29 mouse cellular contexts compared by ENCODE assay signal in genomic region chr17:80925554-80925953, GRCm38 (mm10). TPM values are rescaled to one million over a fixed set of nuclear protein-coding genes. Genes with fewer than 3 reads are reported as not detected.
"Had no signal": no experiment of that assay in that cellular context is flagged by ENCODE, and none has a peak within 500 bp of the region (broad histone marks: within the 10 kb centered on the region; RNA-seq: fewer than 3 reads in every experiment).

No protein-coding gene starts in this region.

- H3K27me3 ChIP-seq: embryonic facial prominence, embryonic 12.5 days; embryonic facial prominence, embryonic 13.5 days; embryonic facial prominence, embryonic 15.5 days; forebrain, embryonic 12.5 days; forebrain, embryonic 13.5 days; forebrain, embryonic 15.5 days had no signal

- H3K36me3 ChIP-seq: embryonic facial prominence, embryonic 10.5 days; embryonic facial prominence, embryonic 12.5 days; embryonic facial prominence, embryonic 13.5 days; embryonic facial prominence, embryonic 15.5 days; forebrain, embryonic 10.5 days; forebrain, embryonic 12.5 days; forebrain, embryonic 15.5 days had no signal

- H3K4me2 ChIP-seq: embryonic facial prominence, embryonic 12.5 days; embryonic facial prominence, embryonic 13.5 days; embryonic facial prominence, embryonic 15.5 days; forebrain, embryonic 12.5 days; forebrain, embryonic 13.5 days; forebrain, embryonic 15.5 days had no signal

- H3K27ac ChIP-seq: embryonic facial prominence, embryonic 10.5 days; embryonic facial prominence, embryonic 12.5 days; embryonic facial prominence, embryonic 13.5 days; embryonic facial prominence, embryonic 15.5 days; forebrain, embryonic 10.5 days; forebrain, embryonic 12.5 days; forebrain, embryonic 13.5 days; forebrain, embryonic 15.5 days; gastrocnemius, adult 2 months; heart, adult 2 months had no signal

- H3K9me3 ChIP-seq: embryonic facial prominence, embryonic 10.5 days; embryonic facial prominence, embryonic 12.5 days; embryonic facial prominence, embryonic 13.5 days; embryonic facial prominence, embryonic 15.5 days; forebrain, embryonic 10.5 days; forebrain, embryonic 12.5 days; forebrain, embryonic 13.5 days; forebrain, embryonic 15.5 days had no signal

- H3K9ac ChIP-seq: embryonic facial prominence, embryonic 12.5 days; embryonic facial prominence, embryonic 13.5 days; embryonic facial prominence, embryonic 15.5 days; forebrain, embryonic 12.5 days; forebrain, embryonic 13.5 days; forebrain, embryonic 15.5 days; forebrain, postnatal 0 days had no signal

- H3K4me1 ChIP-seq: embryonic facial prominence, embryonic 10.5 days; embryonic facial prominence, embryonic 12.5 days; forebrain, embryonic 12.5 days had no signal

- H3K4me3 ChIP-seq: embryonic facial prominence, embryonic 10.5 days; embryonic facial prominence, embryonic 12.5 days; embryonic facial prominence, embryonic 13.5 days; embryonic facial prominence, embryonic 15.5 days; erythroblast, embryonic 14.5 days; forebrain, embryonic 10.5 days; forebrain, embryonic 12.5 days; forebrain, embryonic 13.5 days; forebrain, embryonic 15.5 days; gastrocnemius, adult 2 months; heart, adult 2 months had no signal

- DNase-seq: cerebellum, adult 18-20 months; cerebellum, adult 2 months; cerebellum, adult 8-10 months; cerebellum, adult 9-10 months; cerebellum, adult 9-11 months; cerebellum, postnatal 10 days; cerebellum, postnatal 14 days; cerebellum, postnatal 36 days; embryo, embryonic 11 days; forebrain, postnatal 0 days; gastrocnemius, adult 2 months; gastrocnemius, postnatal 10 days; gastrocnemius, postnatal 14 days; gastrocnemius, postnatal 25 days; gastrocnemius, postnatal 36 days; heart, adult 18-20 months; heart, adult 2 months had no signal

- ATAC-seq: forebrain, embryonic 13.5 days; forebrain, embryonic 14.5 days; forebrain, embryonic 15.5 days; forebrain, embryonic 16.5 days; forebrain, postnatal 0 days had no signal

RNA-seq across cellular contexts. Expression of gene Tmem178, which starts 18.9 kb away (rescaled TPM):
- total RNA-seq: common myeloid progenitor, adult 5-6 weeks had no signal
- polyA plus RNA-seq: erythroblast, embryonic 14.5 days had no signal
